Mouse (Mus musculus) brain, embryonic 14.5 days (tissue): ENCODE measurements around the gene Lgals9.

Experiments used
- CTCF ChIP-seq: fragments of 200-500 bp; IDR thresholded peaks from 2 replicates; pipeline ENCODE4 v1.5.1; 2012; ENCODE audit warnings: inconsistent platforms, mild to moderate bottlenecking, moderate library complexity, borderline replicate concordance; ENCODE audit not compliant: insufficient read depth, insufficient read length; ENCODE audit errors: extremely low read depth
- POLR2A ChIP-seq: fragments of 200-500 bp; IDR thresholded peaks from 2 replicates; pipeline ENCODE4 v1.6.1; 2012; ENCODE audit warnings: mild to moderate bottlenecking, inconsistent platforms, borderline replicate concordance; ENCODE audit not compliant: poor library complexity, insufficient read depth, insufficient read length, severe bottlenecking; ENCODE audit errors: extremely low read depth

DNA sequence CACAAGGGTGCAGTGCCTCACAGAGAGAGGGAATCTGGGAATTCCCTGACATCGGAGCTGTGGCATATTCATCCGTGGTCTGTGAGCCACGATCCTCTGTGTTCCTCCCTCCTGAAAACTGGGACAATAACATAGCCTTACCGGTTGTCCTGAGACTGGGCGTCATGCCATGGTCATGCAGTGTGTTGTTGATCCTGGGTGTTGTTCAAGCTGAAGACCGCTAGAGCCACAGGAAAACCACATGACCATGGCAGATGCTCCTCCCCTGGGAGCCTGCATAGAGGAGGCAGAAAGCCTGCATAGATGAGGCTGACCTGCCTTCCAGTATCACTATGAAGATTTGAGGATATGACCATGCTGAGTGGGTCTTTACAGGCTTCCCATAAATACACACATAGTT, 69.3 kb downstream of the Lgals9 start:
- TF ChIP-seq CTCF (no peak), POLR2A (no peak)
